Mouse (Mus musculus): ENCODE measurements around the gene Lamc1.

The Lamc1 gene

GRCm38 (mm10) chr1:153185828-153186803 lies 146.5 kb downstream of the Lamc1 start, which contains the start of gene Lamc2:
Gene Lamc2 (minus strand): TSS chr1:153186447.
- peak; percentile 8 for DNase-seq

GRCm38 (mm10) chr1:153180586-153181289 lies 151.8 kb downstream of the Lamc1 start:
- peak; percentile 4 for DNase-seq

DNA sequence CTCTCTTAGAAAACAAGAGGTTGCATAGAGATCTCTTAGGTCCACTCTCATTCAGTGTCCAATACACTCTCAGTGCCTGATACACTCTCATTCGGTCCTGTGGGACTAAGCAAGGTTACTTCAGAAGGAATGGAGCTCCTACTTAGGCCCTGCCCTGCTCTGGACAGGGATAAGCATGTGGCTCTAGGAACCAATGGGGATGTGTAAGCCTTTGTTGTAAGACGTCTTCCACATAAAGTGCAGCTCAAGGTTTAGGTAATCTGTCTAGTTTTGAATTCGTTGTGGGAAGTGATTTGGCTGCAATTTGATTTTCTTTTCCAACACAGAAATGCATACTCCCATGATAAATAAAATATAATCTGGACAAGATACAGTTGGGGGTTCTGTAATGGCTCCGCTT lies 152.4 kb downstream of the Lamc1 start:
- no peak for DNase-seq

- DNase-seq: peak; percentile 65
These were observed 157.8 kb downstream of the Lamc1 start for GRCm38 (mm10) chr1:153174801-153175200.

DNA sequence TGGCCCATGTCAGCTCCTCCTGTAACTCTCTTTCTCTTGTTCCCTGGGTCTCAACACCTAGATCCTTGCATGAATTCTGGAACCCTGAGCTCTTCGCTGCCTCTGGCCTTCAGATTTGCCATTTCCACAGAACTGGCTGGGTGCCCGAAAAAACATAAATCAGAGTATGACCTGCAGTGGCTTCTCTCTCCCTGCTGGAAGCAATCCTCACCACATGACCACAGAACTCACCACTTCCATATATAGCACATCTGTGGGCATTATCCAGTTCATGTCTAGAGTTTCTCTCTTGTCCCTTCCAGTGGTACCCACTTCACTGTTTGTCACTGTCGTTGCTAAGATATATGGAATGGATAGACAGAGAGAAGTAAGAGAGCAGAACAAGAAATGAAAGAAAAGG lies 159.3 kb downstream of the Lamc1 start:
- DNase-seq: no peak

GRCm38 (mm10) chr1:153172291-153172731 lies 160.3 kb downstream of the Lamc1 start:
- DNase-seq: no peak

DNA sequence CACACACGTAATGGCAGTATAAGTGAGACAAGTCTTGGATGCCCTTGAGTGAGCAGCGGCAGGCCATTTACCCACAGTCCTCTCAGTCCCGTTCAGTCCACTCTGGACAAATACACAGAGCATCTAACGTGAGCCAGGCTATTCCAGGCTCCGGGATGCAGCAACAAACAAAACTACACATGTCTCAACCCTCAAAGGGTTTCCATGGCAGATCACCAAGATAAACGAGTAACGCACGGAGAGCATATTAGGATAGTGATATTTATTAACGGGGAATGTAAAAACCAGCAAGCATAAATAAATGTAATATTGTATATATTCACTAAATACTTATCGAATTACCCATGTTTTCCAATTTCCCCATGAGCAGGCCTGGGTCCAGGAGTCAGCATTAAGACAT lies 161.6 kb downstream of the Lamc1 start:
- DNase-seq: no peak

All from cerebellum, adult 11 months (tissue).